Mouse (Mus musculus): ENCODE results near the gene Nlrp14. TPM values are rescaled to one million over a fixed set of nuclear protein-coding genes. Genes with fewer than 3 reads are reported as not detected.
A peak's percentile ranks its signal among the peaks of the same experiment; 100 is the strongest.
"Not testable (repeated sequence)": the region's sequence is repeated elsewhere in the genome, so short reads cannot be mapped to it uniquely, and the experiment has no call there.

Gene Nlrp14
- not detected for total RNA-seq (2021)
- long read RNA-seq, experiment 1: 0 reads
- long read RNA-seq, experiment 2: 0 reads

GRCm38 (mm10) chr7:107166690-107167089, at the start of gene Nlrp14:
Gene Nlrp14, plus strand, starts transcription at chr7:107166990.
- no peak for DNase-seq

DNA sequence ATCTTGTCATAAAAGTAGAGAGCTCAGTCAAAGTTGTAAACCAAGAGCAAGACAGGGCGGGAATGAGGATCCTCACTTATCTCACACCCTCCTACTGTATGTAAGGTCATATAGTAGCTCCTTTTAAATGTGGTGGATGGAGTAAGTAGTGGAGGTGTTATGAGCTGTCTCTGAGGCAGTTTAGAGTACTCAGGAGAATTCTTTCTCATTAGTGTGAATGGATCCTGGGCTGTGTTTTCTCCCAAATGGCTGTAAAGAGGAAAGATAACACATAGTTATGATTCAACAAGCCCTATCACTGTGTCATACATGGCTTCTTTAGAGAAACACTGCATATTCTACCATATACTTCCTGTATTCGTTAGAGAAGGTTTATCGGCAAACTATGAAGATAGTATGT, 35.8 kb upstream of the Nlrp14 start, which contains the start of gene Olfr715:
Gene Olfr715, minus strand, starts transcription at position 101 of the 400 bp plus-strand sequence.
- not testable (repeated sequence) for DNase-seq

- not testable (repeated sequence) for DNase-seq
These were observed 28.8 kb upstream of the Nlrp14 start, which contains the start of gene Olfr716 for GRCm38 (mm10) chr7:107138027-107138426. Gene Olfr716, plus strand, starts transcription at chr7:107138327.

- no peak for DNase-seq
These were observed 13.6 kb downstream of the Nlrp14 start for GRCm38 (mm10) chr7:107180406-107180805.

GRCm38 (mm10) chr7:107201817-107202216, 35.0 kb downstream of the Nlrp14 start:
- DNase-seq: no peak

- no peak for DNase-seq
These were observed 41.1 kb downstream of the Nlrp14 start for GRCm38 (mm10) chr7:107207843-107208242.

GRCm38 (mm10) chr7:107209204-107209860, 42.5 kb downstream of the Nlrp14 start, which contains the start of gene Rbmxl2:
Gene Rbmxl2, plus strand, starts transcription at chr7:107209445.
- DNase-seq: no peak

DNA sequence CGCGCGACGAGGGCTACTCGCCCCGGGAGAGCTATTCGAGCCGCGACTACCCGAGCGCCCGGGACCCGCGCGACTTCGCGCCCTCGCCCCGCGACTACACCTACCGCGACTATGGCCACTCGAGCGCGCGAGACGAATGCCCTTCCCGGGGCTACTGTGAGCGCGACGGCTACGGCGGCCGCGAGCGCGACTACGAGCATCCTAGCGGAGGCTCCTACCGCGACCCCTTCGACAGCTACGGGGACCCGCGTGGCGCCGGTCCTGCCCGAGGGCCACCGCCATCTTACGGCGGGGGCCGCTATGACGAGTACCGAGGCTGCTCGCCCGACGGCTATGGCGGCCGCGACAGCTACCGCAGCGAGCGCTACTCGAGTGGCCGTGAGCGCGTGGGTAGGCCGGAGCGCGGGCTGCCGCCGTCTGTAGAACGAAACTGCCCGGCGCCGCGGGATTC, 43.4 kb downstream of the Nlrp14 start:
- DNase-seq: no peak

DNA sequence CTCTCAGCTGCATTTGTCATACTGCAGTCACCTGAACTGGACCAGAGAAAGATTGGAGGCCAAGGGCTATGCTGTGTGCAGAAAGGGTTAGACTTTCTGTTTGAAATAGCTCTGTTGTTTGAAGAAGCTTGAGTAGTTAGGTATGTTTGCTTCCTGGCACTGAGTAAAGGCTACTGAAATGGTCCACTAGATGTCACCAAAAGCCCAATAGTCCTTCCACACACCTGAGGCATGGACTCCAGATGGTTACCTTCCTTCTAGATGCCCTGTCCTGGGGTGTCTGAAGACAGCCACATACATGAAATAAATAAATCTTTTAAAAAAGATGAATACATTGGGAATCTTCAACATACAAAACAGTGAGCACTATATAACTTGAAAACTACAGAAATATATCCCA, 48.9 kb downstream of the Nlrp14 start:
- peak in 1 of 2 experiments; percentile 8 for DNase-seq

DNA sequence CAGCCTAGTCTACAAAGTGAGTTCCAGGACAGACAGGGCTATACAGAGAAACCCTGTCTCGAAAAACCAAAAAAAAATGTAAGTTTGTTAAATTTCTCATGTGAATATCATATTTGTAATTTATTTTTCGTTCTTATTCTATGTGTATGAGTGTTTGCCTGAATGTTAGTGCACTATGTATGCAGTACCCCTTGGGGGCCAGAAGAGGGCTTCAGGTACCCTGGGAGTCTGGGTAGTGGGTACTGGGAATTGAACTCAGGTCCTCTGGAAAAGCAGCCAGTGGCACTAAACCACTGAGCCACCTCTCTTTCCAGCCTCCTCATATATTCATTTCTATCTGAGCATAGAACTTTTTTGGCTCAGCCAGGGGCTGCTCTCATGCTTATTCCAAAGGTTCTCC, 50.1 kb downstream of the Nlrp14 start:
- no peak for DNase-seq

- no peak for DNase-seq
These were observed 70.1 kb downstream of the Nlrp14 start for GRCm38 (mm10) chr7:107236854-107237253.

- DNase-seq: no peak
These were observed 70.7 kb downstream of the Nlrp14 start for GRCm38 (mm10) chr7:107237498-107237897.

DNA sequence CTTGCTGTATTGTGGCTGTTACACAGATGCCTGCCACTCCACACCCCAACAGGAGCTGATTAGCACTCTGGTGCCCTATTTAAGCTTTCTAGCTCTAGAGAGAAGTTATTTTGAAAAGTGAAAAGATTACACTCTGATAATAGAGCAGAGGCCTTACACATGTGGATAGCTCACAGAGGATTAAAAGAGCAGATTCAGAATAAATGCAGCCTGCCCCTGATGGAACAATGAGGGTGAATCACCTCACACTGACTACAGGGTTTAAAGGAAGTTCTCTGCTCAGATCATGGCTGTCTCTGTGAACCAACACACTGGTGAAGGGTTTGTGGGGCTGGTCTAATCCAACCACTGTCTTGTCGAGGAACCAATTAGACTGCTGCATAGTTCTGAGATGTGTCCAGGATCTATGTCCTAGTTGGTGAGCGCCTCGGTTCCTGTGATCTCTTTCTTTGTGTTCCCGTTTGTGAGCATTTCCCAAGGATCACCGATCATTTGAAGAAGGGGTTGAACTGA, 74.6 kb downstream of the Nlrp14 start:
- no peak for DNase-seq

Other genes starting within 250 kb of the Nlrp14 start
- not detected for gene Olfr709-ps1, start 234.8 kb upstream of the Nlrp14 start, total RNA-seq (2021)
- not detected for gene Olfr710, start 218.7 kb upstream of the Nlrp14 start, total RNA-seq (2021)
- gene Olfr6, start 203.1 kb upstream of the Nlrp14 start, total RNA-seq (2021): not detected
- gene Olfr711, start 191.5 kb upstream of the Nlrp14 start, total RNA-seq (2021): not detected
- not detected for gene Olfr2, start 160.9 kb upstream of the Nlrp14 start, total RNA-seq (2021)
- not detected for gene Olfr713, start 135.8 kb upstream of the Nlrp14 start, total RNA-seq (2021)
- not detected for gene Olfr714, start 96.0 kb upstream of the Nlrp14 start, total RNA-seq (2021)
- not detected for gene Olfr17, start 73.8 kb upstream of the Nlrp14 start, total RNA-seq (2021)
- not detected for gene Olfr715b, start 56.6 kb upstream of the Nlrp14 start, total RNA-seq (2021)
- not detected for gene Olfr715, start 35.9 kb upstream of the Nlrp14 start, total RNA-seq (2021)
- gene Olfr716, start 28.7 kb upstream of the Nlrp14 start, total RNA-seq (2021): not detected
- not detected for gene Rbmxl2, start 42.5 kb downstream of the Nlrp14 start, total RNA-seq (2021)
- gene Syt9, start 203.7 kb downstream of the Nlrp14 start, total RNA-seq (2021): under 1 TPM in 1 of 2 experiments, not detected in 1; 0.10 TPM

All from heart, adult 18-20 months (tissue).